Mouse (Mus musculus) E14TG2a.4 (cell line): ENCODE results near the gene Mars.
"Not testable (repeated sequence)": the region's sequence is repeated elsewhere in the genome, so short reads cannot be mapped to it uniquely, and the experiment has no call there.

Experiments
- H3K27me3 ChIP-seq: 2 replicates; pipeline ENCODE4 v1.6.1; 2014; ENCODE audit warnings: low read length, control low read depth; ENCODE audit not compliant: insufficient read depth
- H3K36me3 ChIP-seq: 2 replicates; pipeline ENCODE4 v1.6.1; 2014; ENCODE audit warnings: low read length, control low read depth; ENCODE audit not compliant: insufficient read depth
- H3K4me1 ChIP-seq: replicated peaks from 2 replicates; pipeline ENCODE4 v1.6.1; 2014; ENCODE audit warnings: low read depth, low read length, control low read depth
- H3K4me3 ChIP-seq: replicated peaks from 2 replicates; pipeline ENCODE4 v1.5.1; 2014; ENCODE audit warnings: mild to moderate bottlenecking, low read length
- H3K9me3 ChIP-seq: 2 replicates; pipeline ENCODE4 v1.6.1; 2014; ENCODE audit warnings: low read length, control low read depth
- CTCF ChIP-seq: conservative IDR thresholded peaks from 2 replicates; pipeline ENCODE4 v1.5.1; 2014; ENCODE audit warnings: low read length
- NANOG ChIP-seq: IDR thresholded peaks from 2 replicates; pipeline ENCODE4 v1.6.1; 2014; ENCODE audit warnings: borderline replicate concordance, low read length, mixed read lengths
- POU5F1 ChIP-seq: IDR thresholded peaks from 2 replicates; pipeline ENCODE4 v1.6.1; 2014; ENCODE audit warnings: low read length, borderline replicate concordance

Gene Mars

DNA sequence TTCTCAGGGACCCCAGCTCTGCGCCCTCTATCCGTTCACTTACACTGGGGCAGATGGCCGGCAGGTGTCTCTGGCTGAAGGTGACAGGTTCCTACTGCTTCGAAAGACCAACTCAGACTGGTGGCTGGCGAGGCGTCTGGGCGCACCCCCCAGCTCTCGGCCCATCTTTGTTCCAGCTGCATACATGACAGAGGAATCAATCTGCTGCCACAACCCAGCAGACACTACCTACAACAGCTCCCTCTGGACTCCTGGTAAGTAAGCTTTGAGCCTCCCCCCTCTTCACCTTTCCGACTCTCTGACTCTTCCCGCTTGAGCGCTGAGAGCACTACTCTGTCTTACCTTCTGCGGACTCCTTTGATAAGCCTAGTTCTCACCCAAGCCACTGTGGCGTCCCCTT, 10.6 kb upstream of the Mars start:
- Histone ChIP-seq H3K9me3 (no peaks in the 10 kb centered on the region), H3K4me1 (peaks cover 58% of the 10 kb centered on the region), H3K36me3 (no peaks in the 10 kb centered on the region), H3K27me3 (peaks cover 54% of the 10 kb centered on the region), H3K4me3 (peak overlapping the region; percentile 49)
- TF ChIP-seq CTCF (no peak), POU5F1 (no peak), NANOG (no peak)

DNA sequence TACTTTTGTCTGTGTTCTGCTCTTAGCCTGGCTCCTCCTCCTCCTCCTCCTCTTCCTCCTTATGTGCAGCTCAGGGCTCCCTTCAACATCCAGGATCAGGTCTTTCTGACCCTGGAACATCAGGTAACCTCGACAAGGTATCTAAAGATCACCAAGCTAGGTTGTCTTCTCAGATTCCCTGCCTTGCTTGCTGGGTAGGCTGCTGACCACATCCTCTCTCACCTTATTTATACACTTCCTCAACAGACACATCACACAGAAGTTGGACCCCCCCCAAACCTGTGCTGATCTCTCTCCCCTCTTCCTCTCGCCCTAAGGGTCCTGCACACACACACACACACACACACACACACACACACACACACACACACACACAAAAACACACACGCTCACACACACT, 10.0 kb upstream of the Mars start, which contains the start of gene Arhgap9:
TSS of gene Arhgap9 (plus strand) at position 344 of the 400 bp plus-strand sequence.
- Histone ChIP-seq H3K4me3 (peak within 1 kb of the TSS; percentile 49), H3K27me3 (peaks cover 48% of the 10 kb centered on the region), H3K4me1 (peaks cover 53% of the 10 kb centered on the region), H3K9me3 (no peaks in the 10 kb centered on the region), H3K36me3 (no peaks in the 10 kb centered on the region)
- no peak for TF ChIP-seq NANOG

DNA sequence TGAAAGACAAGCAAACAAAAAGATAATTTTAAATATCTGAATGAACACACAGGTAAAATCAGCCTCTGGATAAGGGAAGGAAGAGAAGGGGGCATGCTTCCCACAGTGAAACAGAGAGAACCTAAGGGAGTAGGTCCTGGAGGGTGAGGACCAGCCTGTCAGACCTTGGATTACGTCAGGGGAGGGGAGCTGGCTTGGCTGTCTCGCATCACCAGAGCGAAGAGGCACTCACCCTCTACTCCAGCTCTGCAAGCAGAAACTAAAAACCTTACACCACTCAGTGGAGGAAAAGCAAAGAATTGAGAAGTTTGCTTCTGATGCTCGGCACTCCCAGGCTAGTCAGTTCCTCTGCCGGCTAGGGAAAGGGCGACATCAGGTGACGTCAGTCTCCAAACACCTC, 8.4 kb upstream of the Mars start:
- Histone ChIP-seq H3K36me3 (no peaks in the 10 kb centered on the region), H3K4me1 (peaks cover 38% of the 10 kb centered on the region), H3K4me3 (no peak overlapping the region), H3K27me3 (peaks cover 31% of the 10 kb centered on the region), H3K9me3 (no peaks in the 10 kb centered on the region)
- TF ChIP-seq NANOG = no peak
- TF ChIP-seq POU5F1 = no peak
- TF ChIP-seq CTCF = no peak

DNA sequence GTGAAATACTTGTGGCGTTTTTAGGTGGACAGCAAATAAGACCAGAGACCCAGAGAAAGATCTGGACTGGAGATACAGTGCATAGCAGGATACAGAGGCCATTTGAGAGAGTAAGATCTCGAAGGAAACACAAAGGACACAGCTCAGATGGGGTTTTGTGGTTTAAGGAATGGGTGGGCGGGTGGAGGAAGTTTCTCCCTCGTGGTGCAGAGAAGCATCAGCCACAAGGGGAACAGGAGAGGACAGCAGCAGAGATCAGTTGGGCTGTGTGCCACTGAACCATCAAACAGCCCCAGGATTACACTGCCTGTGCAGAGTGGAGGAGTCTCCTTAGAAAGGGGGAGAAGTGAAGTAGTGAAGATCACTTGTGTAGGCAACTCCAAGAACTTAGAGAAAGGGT, 6.4 kb upstream of the Mars start:
- peaks cover 26% of the 10 kb centered on the region for H3K4me1 ChIP-seq
- no peaks in the 10 kb centered on the region for H3K9me3 ChIP-seq
- H3K36me3 ChIP-seq = no peaks in the 10 kb centered on the region
- H3K4me3 ChIP-seq = no peak overlapping the region
- peaks cover 21% of the 10 kb centered on the region for H3K27me3 ChIP-seq
- TF ChIP-seq CTCF = no peak
- no peak for TF ChIP-seq POU5F1
- no peak for TF ChIP-seq NANOG

DNA sequence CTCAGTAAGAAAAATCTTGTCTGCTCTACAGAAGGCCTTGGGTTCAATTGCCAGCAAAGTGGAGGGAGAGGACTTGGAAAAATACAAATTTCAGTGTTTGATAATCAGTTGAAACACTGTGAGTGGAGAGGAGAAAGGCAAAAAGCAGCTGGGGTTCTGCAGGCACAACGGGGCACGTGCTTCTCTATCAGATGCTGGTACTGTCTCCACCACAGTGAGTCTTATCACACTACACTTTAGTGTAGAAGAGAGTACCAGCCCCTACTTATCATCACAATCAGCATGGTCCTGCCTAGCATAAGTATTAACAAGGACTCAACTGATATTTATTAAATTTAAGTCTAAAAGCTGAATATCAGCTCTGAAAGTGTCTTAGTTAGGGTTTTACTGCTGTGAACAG, 5.7 kb upstream of the Mars start:
- peaks cover 14% of the 10 kb centered on the region for H3K27me3 ChIP-seq
- no peaks in the 10 kb centered on the region for H3K9me3 ChIP-seq
- peaks cover 24% of the 10 kb centered on the region for H3K4me1 ChIP-seq
- TF ChIP-seq NANOG (no peak), POU5F1 (no peak), CTCF (no peak)
- H3K36me3 ChIP-seq = no peaks in the 10 kb centered on the region
- no peak overlapping the region for H3K4me3 ChIP-seq

DNA sequence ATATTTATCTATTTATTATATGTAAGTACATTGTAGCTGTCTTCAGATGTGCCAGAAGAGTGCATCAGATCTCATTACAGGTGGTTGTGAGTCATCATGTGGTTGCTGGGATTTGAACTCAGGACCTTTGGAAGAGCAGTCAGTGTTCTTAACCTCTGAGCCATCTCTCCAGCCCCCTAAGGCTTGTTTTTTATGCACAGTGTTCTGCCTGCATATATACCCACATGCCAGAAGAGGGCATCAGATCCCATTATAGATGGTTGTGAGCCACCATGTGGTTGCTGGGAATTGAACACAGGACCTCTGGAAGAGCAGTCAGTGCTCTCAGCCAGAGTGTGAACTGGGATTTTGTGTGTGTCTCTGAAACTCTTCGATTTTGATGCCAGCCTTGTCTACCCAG, 3.4 kb upstream of the Mars start:
- not testable (repeated sequence) for H3K9me3 ChIP-seq, H3K36me3 ChIP-seq, H3K4me3 ChIP-seq, H3K27me3 ChIP-seq
- H3K4me1 ChIP-seq = peaks cover 24% of the 10 kb centered on the region
- TF ChIP-seq CTCF = 0 out of 2 replicates have a peak, but pooled peaks have one; percentile 9

DNA sequence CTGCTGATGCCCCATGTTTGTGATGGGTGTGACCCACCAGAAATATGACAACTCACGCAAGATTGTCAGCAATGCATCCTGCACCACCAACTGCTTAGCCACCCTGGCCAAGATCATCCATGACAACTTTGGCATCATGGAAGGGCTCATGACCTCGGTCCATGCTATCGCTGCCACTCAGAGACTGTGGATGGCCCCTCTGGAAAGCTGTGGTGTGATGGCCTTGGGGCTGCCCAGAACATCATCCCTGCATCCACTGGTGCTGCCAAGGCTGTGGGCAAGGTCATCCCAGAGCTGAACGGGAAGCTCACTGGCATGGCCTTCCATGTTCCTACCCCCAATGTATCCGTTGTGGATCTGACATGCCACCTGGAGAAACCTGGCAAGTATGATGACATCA, 1.9 kb upstream of the Mars start:
- Histone ChIP-seq H3K36me3 (peaks cover 19% of the 10 kb centered on the region), H3K4me1 (peaks cover 30% of the 10 kb centered on the region)
- not testable (repeated sequence) for H3K9me3 ChIP-seq, H3K4me3 ChIP-seq, H3K27me3 ChIP-seq

DNA sequence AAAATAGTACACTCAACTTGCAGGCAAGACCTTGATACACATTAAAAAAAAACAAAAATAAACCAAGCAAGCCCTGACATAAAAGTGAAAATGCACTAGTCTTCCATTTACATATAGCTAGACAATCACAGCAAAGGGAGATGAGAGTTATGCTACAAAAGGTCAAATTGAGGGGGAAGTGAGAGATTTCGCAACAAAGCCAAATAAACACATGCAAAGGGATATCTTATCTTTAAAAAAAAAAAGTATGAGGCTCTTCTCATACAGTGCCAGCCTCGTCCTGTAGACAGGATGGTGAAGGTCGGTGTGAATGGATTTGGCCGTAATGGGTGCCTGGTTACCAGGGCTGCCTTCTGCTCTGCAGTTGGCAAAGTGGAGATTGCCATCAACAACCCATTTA, 1.3 kb upstream of the Mars start:
- Histone ChIP-seq H3K9me3 (no peaks in the 10 kb centered on the region), H3K36me3 (peaks cover 26% of the 10 kb centered on the region), H3K4me1 (peaks cover 36% of the 10 kb centered on the region), H3K4me3 (no peak overlapping the region), H3K27me3 (no peaks in the 10 kb centered on the region)
- TF ChIP-seq POU5F1 = no peak
- no peak for TF ChIP-seq NANOG
- no peak for TF ChIP-seq CTCF

DNA sequence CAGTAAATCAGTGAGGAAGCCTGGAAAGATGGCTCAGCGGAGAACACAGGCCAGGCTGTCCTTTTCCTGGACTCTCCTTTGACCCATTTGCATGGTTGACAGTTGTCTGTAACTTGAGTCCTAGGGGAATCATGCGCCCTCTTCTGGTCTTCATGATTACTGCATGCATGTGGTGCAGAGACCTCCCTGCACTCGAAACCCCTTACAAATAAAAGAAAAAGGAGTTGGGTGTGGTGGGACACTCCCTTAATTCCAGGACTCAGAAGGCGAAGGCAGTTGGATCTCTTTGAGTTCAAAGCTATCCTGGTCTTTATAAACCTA, 730 bp upstream of the Mars start:
- no peaks in the 10 kb centered on the region for H3K9me3 ChIP-seq
- H3K4me1 ChIP-seq = peaks cover 36% of the 10 kb centered on the region
- TF ChIP-seq CTCF (peak; percentile 94), POU5F1 (no peak), NANOG (no peak)
- H3K27me3 ChIP-seq = no peaks in the 10 kb centered on the region
- H3K4me3 ChIP-seq = peak overlapping the region; percentile 89
- peaks cover 31% of the 10 kb centered on the region for H3K36me3 ChIP-seq
